Mouse (Mus musculus): ENCODE measurements around the gene Scd3.

- TF ChIP-seq POLR2A (IDR thresholded peaks at IDR 0.05; ENCODE audit: insufficient read length, low read depth) (no peak), USF1 (IDR thresholded peaks at IDR 0.05; ENCODE audit: low read depth) (no peak), MAX (IDR thresholded peaks at IDR 0.05; ENCODE audit: low read depth) (no peak), MYOG (IDR thresholded peaks at IDR 0.05; ENCODE audit: control insufficient read depth in 1 of 3, insufficient read depth in 1 of 3, insufficient read length in 2 of 3, low read depth in 2 of 3) (no peak), TCF12 (IDR thresholded peaks at IDR 0.05; ENCODE audit: insufficient read depth, poor library complexity, severe bottlenecking) (no peak), MYOD1 (IDR thresholded peaks at IDR 0.05; ENCODE audit: control insufficient read depth in 1 of 3, insufficient read length in 2 of 3, low read depth in 2 of 3) (no peak)
Measured at GRCm38 (mm10) chr19:44280755-44281154, 77.7 kb downstream of the Scd3 start.
